Mouse (Mus musculus): Measurements from ENCODE around the gene Gm8159.
"Not testable (repeated sequence)": the region's sequence is repeated elsewhere in the genome, so short reads cannot be mapped to it uniquely, and the experiment has no call there.

Gene Gm8159

DNA sequence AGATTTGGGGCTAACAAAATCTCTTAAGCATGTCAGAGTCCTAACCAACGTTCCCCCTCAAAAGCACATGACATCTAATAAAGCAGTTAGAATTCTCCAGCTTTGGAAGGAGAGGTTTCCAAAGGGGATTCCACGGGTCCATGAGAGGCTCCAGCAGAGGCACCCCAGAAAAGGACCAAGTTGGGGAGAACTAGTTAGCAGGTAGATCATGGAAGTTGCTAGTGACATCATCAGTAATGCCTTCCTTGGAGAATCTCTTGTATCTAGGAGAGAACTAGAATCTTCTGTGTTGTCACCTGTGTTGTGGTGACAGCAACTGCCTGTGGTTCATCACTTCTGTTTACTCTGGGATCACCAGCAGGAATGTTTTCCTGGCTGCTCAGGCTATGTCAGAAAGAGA is at the start of gene Gm8159:
Gm8159 (plus strand) TSS at position 301 of the 400 bp plus-strand sequence.
- not testable (repeated sequence) for DNase-seq (ENCODE audit: low spot score)

DNA sequence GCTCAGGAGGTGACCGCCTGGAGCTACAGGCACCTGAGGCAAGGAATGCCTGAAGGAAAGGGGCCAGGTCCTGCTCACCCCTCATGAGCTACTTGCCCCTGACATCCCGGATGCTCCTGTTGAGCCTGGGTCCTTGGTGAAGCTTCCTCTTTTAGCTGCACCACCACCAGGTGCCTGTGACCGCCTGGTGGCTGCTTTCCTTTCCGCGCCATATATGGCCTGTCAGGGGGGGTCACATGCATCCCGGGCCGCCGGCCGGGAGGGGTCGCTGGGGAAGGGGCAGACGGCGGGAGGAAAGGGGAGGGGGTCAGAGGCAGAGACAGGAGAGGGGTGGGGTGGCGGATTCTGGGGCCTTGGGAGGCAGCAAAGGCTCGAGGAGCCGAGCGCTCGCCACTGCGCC is 17.2 kb downstream of the Gm8159 start:
- not testable (repeated sequence) for DNase-seq (ENCODE audit: low spot score)

DNA sequence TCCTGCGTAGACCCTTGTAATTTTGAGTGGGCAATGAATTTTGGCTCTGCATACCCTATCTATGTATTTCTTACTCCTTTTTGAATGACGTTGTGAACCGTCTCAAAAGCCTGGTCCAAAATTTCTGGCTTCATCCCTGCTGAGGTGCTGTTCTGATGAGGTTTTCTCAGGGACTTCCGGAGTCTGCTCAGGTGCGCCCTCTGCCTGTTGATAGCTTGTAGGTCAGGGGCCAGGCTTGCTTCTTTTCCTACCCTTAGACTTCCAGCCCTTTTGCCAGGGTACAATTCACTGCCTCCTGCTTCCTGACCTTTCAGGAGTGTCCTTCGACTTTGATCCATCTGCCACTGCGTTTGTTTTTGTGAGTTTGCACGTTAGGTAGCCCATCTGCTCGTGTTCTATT is 18.2 kb downstream of the Gm8159 start:
- not testable (repeated sequence) for DNase-seq (ENCODE audit: low spot score)

DNA sequence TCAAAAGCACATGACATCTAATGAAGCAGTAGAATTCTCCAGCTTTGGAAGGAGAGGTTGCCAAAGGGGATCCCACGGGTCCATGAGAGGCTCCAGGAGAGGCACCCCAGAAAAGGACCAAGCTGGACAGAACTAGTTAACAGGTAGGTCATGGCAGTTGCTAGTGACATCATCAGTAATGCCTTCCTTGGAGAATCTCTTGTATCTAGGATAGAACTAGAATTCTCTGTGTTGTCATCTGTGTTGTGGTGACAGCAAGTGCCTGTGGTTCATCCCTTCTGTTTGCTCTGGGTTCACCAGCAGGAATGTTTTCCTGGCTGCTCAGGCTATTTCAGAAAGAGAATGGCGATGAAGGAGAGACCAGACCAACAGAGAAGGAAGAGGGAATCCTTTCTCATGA is 31.7 kb downstream of the Gm8159 start, which contains the start of gene Gm3239:
Gm3239 (plus strand) TSS at position 301 of the 400 bp plus-strand sequence.
- not testable (repeated sequence) for DNase-seq (ENCODE audit: low spot score)

Data from left cerebral cortex, adult 11 months (tissue).